Mouse (Mus musculus) heart, adult 2 months (tissue): Measurements from ENCODE around the gene Fam136a.

Source experiments
- CTCF ChIP-seq: fragments of 200-600 bp; IDR thresholded peaks from 2 replicates; pipeline ENCODE4 v1.8.1; 2022; ENCODE audit warnings: antibody characterized with exemption, mild to moderate bottlenecking, moderate library complexity
- POLR2A ChIP-seq: fragments of 200-500 bp; IDR thresholded peaks from 2 replicates; pipeline ENCODE4 v1.6.1; 2011; ENCODE audit warnings: mild to moderate bottlenecking, low read depth, low read length, control low read depth; ENCODE audit not compliant: insufficient read depth

DNA sequence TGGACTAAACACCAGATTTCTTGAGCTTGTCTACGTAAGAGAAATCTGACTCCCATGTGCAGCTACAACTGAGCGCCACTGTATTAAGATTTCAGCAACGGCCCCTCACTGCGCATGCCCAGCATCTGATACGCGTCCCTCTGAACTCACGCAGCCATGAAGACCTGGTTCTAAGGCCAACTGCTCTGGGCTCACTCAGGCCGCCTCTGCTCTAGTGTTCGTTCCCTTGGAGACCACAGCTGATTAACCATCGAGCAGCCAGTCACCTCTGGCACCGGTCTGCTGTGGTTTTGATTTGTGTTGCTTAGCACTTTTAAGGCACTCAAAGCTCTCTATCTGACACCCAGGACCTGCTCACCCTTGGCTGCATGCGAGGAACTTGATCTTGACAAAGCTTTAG is 21.9 kb downstream of the Fam136a start:
- TF ChIP-seq CTCF (no peak), POLR2A (no peak)
